8 mouse cellular contexts compared by ENCODE assay signal in genomic region chr4:135876583-135877020, GRCm38 (mm10). TPM values are rescaled to one million over a fixed set of nuclear protein-coding genes. Genes with fewer than 3 reads are reported as not detected.
DNase-seq lines count a peak whose midpoint lies in the region; ATAC-seq and TF ChIP-seq lines count a peak whose summit lies in the region.

No protein-coding gene starts in this region.

- peak overlapping the region; percentile 8; the same call in 1 of the 2 replicates for H3K4me3 ChIP-seq in forebrain, embryonic 11.5 days (ENCODE audit: low read depth, low read length)
- peak overlapping the region; percentile 38 for H3K4me3 ChIP-seq in heart, embryonic 16.5 days (ENCODE audit: low read length)
- H3K4me3 ChIP-seq in liver, embryonic 16.5 days (ENCODE audit: low read depth, low read length): peak overlapping the region; percentile 54
- H3K4me3 ChIP-seq in neural tube, embryonic 13.5 days: peak overlapping the region; percentile 13
- H3K4me3 ChIP-seq in testis, adult 2 months (ENCODE audit: control insufficient read depth, low read depth, low read length): peak overlapping the region; percentile 57

- peak; percentile 32; the same call in 1 of the 2 replicates for TF ChIP-seq POLR2A in testis, adult 2 months (IDR thresholded peaks at IDR 0.05; ENCODE audit: control insufficient read depth, low read depth, low read length)

- no peak for TF ChIP-seq CTCF in testis, adult 2 months (IDR thresholded peaks at IDR 0.05; ENCODE audit: control insufficient read depth, insufficient read depth, insufficient replicate concordance, low read depth, low read length)

- WGBS in forebrain, embryonic 11.5 days: 4% methylated on average over 16 of the region's 16 CpGs
- WGBS in heart, embryonic 16.5 days: under 1% methylated on average over 16 of the region's 16 CpGs
- WGBS in liver, embryonic 16.5 days (ENCODE audit: insufficient replicate concordance): 2% methylated on average over 16 of the region's 16 CpGs
- WGBS in neural tube, embryonic 13.5 days: 1% methylated on average over 16 of the region's 16 CpGs

- no peaks in the 10 kb centered on the region for H3K9me3 ChIP-seq in forebrain, embryonic 11.5 days (ENCODE audit: control insufficient read depth, low read length)
- no peaks in the 10 kb centered on the region for H3K9me3 ChIP-seq in heart, embryonic 16.5 days (replicated peaks; ENCODE audit: control insufficient read depth, low read length)
- no peaks in the 10 kb centered on the region for H3K9me3 ChIP-seq in liver, embryonic 16.5 days (replicated peaks; ENCODE audit: control insufficient read depth, low read length)
- no peaks in the 10 kb centered on the region for H3K9me3 ChIP-seq in neural tube, embryonic 13.5 days

- ATAC-seq in forebrain, embryonic 11.5 days (replicated peaks; ENCODE audit: low FRiP score): no peak
- peak; percentile 37 for ATAC-seq in heart, embryonic 16.5 days (replicated peaks; ENCODE audit: extremely low read depth, insufficient read depth, low FRiP score)
- no peak for ATAC-seq in liver, embryonic 16.5 days (ENCODE audit: low read depth)
- no peak for ATAC-seq in neural tube, embryonic 13.5 days (ENCODE audit: low read depth)

- peaks cover 29% of the 10 kb centered on the region for H3K4me1 ChIP-seq in forebrain, embryonic 11.5 days (replicated peaks; ENCODE audit: control insufficient read depth, insufficient read depth, low read length)
- peaks cover 35% of the 10 kb centered on the region for H3K4me1 ChIP-seq in heart, embryonic 16.5 days (ENCODE audit: control insufficient read depth, insufficient read depth, low read length)
- H3K4me1 ChIP-seq in liver, embryonic 16.5 days (ENCODE audit: control insufficient read depth, low read depth, low read length): peaks cover 37% of the 10 kb centered on the region
- H3K4me1 ChIP-seq in neural tube, embryonic 13.5 days (replicated peaks): peaks cover 45% of the 10 kb centered on the region
- peaks cover 19% of the 10 kb centered on the region for H3K4me1 ChIP-seq in testis, adult 2 months (ENCODE audit: control insufficient read depth, insufficient read depth, low read length)

- no peaks in the 10 kb centered on the region; the same call in 1 of the 2 replicates for H3K36me3 ChIP-seq in forebrain, embryonic 11.5 days (ENCODE audit: control insufficient read depth, insufficient read depth, low read length)
- peaks cover 9% of the 10 kb centered on the region; the same call in 1 of the 2 replicates for H3K36me3 ChIP-seq in heart, embryonic 16.5 days (ENCODE audit: control insufficient read depth, insufficient read depth)
- H3K36me3 ChIP-seq in liver, embryonic 16.5 days (ENCODE audit: control insufficient read depth, insufficient read depth): peaks cover 13% of the 10 kb centered on the region
- peaks cover 8% of the 10 kb centered on the region; the same call in 1 of the 2 replicates for H3K36me3 ChIP-seq in neural tube, embryonic 13.5 days
- peaks cover 3% of the 10 kb centered on the region for H3K36me3 ChIP-seq in testis, adult 2 months (ENCODE audit: control insufficient read depth, insufficient read depth, low read length)

- H3K9ac ChIP-seq in forebrain, embryonic 11.5 days (ENCODE audit: low read length): peak overlapping the region; percentile 43
- peak overlapping the region; percentile 61 for H3K9ac ChIP-seq in heart, embryonic 16.5 days (ENCODE audit: low read length)
- peak overlapping the region; percentile 59 for H3K9ac ChIP-seq in liver, embryonic 16.5 days (ENCODE audit: low read depth, low read length)
- peak overlapping the region; percentile 58 for H3K9ac ChIP-seq in neural tube, embryonic 13.5 days

- no peaks in the 10 kb centered on the region for H3K27me3 ChIP-seq in forebrain, embryonic 11.5 days (ENCODE audit: control insufficient read depth, insufficient read depth, low read length)
- no peaks in the 10 kb centered on the region for H3K27me3 ChIP-seq in heart, embryonic 16.5 days (ENCODE audit: control insufficient read depth, insufficient read depth, low read length)
- no peaks in the 10 kb centered on the region for H3K27me3 ChIP-seq in liver, embryonic 16.5 days (ENCODE audit: control insufficient read depth, insufficient read depth, low read depth, low read length)
- H3K27me3 ChIP-seq in neural tube, embryonic 13.5 days: no peaks in the 10 kb centered on the region
- no peaks in the 10 kb centered on the region for H3K27me3 ChIP-seq in testis, adult 2 months (ENCODE audit: control insufficient read depth, insufficient read depth, low read length)

- H3K27ac ChIP-seq in forebrain, embryonic 11.5 days (ENCODE audit: low read depth, low read length): peak overlapping the region; percentile 48; the same call in 1 of the 2 replicates
- H3K27ac ChIP-seq in heart, embryonic 16.5 days (ENCODE audit: low read length): peak overlapping the region; percentile 100
- H3K27ac ChIP-seq in liver, embryonic 16.5 days (ENCODE audit: low read length): peak overlapping the region; percentile 82
- peak overlapping the region; percentile 61 for H3K27ac ChIP-seq in neural tube, embryonic 13.5 days (replicated peaks)
- H3K27ac ChIP-seq in testis, adult 2 months (ENCODE audit: control insufficient read depth, insufficient read depth, low read depth, low read length): peak overlapping the region; percentile 90

- DNase-seq in CD4-positive, CD25-positive, alpha-beta regulatory T cell, adult 2 months (ENCODE audit: low read depth, low spot score): peak; percentile 95
- DNase-seq in adrenal gland, postnatal 36 days: peak; percentile 71 to 78
- peak; percentile 73 for DNase-seq in forebrain, embryonic 11.5 days (ENCODE audit: low spot score)
- DNase-seq in kidney, postnatal 25 days: peak; percentile 78 to 92

- peak overlapping the region; percentile 43 for H3K4me2 ChIP-seq in forebrain, embryonic 11.5 days (ENCODE audit: low read depth, low read length, severe bottlenecking)
- H3K4me2 ChIP-seq in heart, embryonic 16.5 days (ENCODE audit: low read depth, low read length): peak overlapping the region; percentile 62
- peak overlapping the region; percentile 75 for H3K4me2 ChIP-seq in liver, embryonic 16.5 days (ENCODE audit: low read depth, low read length)
- peak overlapping the region; percentile 53 for H3K4me2 ChIP-seq in neural tube, embryonic 13.5 days

RNA-seq across cellular contexts. Expression of gene Pnrc2, which starts 3.0 kb away (rescaled TPM):
- 100 to 1,000 TPM; 104 to 111 TPM for total RNA-seq in adrenal gland, postnatal 36 days (2021)
- 220 and 234 TPM in 2 replicates for polyA plus RNA-seq in forebrain, embryonic 11.5 days (2014; fragmentation: Nextera tagmentation; extraction: Ambion mirVana)
- 133 and 149 TPM in 2 replicates for polyA plus RNA-seq in heart, embryonic 16.5 days (2015; fragmentation: Nextera tagmentation; extraction: Ambion mirVana)
- polyA plus RNA-seq in liver, embryonic 16.5 days (2015; fragmentation: Nextera tagmentation; extraction: Ambion mirVana): 74.9 and 81.1 TPM in 2 replicates
- 109 and 122 TPM in 2 replicates for polyA plus RNA-seq in neural tube, embryonic 13.5 days (2015; fragmentation: Nextera tagmentation; extraction: Ambion mirVana)
- polyA plus RNA-seq in testis, adult 2 months (2012; rRNA removed): 6.4 and 7.4 TPM in 2 replicates

RNA-seq across cellular contexts. Expression of gene Cnr2, which starts 18.6 kb away (rescaled TPM):
- 1 to 10 TPM; 1.3 to 1.6 TPM for total RNA-seq in adrenal gland, postnatal 36 days (2021)
- 0.13 and 0.17 TPM in 2 replicates for polyA plus RNA-seq in forebrain, embryonic 11.5 days (2014; fragmentation: Nextera tagmentation; extraction: Ambion mirVana)
- polyA plus RNA-seq in heart, embryonic 16.5 days (2015; fragmentation: Nextera tagmentation; extraction: Ambion mirVana): 0.71 and 0.80 TPM in 2 replicates
- 2.9 TPM in 2 replicates for polyA plus RNA-seq in liver, embryonic 16.5 days (2015; fragmentation: Nextera tagmentation; extraction: Ambion mirVana)
- polyA plus RNA-seq in neural tube, embryonic 13.5 days (2015; fragmentation: Nextera tagmentation; extraction: Ambion mirVana): 0.12 and 0.25 TPM in 2 replicates
- polyA plus RNA-seq in testis, adult 2 months (2012; rRNA removed): 0.38 and 0.51 TPM in 2 replicates

RNA-seq across cellular contexts. Expression of gene Srsf10, which starts 21.1 kb away (rescaled TPM):
- 100 to 1,000 TPM in 1 of 2 experiments, 10 to 100 TPM in 1; 82.3 to 120 TPM for total RNA-seq in adrenal gland, postnatal 36 days (2021)
- 392 and 452 TPM in 2 replicates for polyA plus RNA-seq in forebrain, embryonic 11.5 days (2014; fragmentation: Nextera tagmentation; extraction: Ambion mirVana)
- polyA plus RNA-seq in heart, embryonic 16.5 days (2015; fragmentation: Nextera tagmentation; extraction: Ambion mirVana): 128 and 147 TPM in 2 replicates
- polyA plus RNA-seq in liver, embryonic 16.5 days (2015; fragmentation: Nextera tagmentation; extraction: Ambion mirVana): 81.8 and 90.3 TPM in 2 replicates
- polyA plus RNA-seq in neural tube, embryonic 13.5 days (2015; fragmentation: Nextera tagmentation; extraction: Ambion mirVana): 198 and 233 TPM in 2 replicates
- 72.8 and 76.8 TPM in 2 replicates for polyA plus RNA-seq in testis, adult 2 months (2012; rRNA removed)

RNA-seq across cellular contexts. Expression of gene Fuca1, which starts 43.9 kb away (rescaled TPM):
- 10 to 100 TPM; 84.1 to 87.4 TPM for total RNA-seq in adrenal gland, postnatal 36 days (2021)
- polyA plus RNA-seq in forebrain, embryonic 11.5 days (2014; fragmentation: Nextera tagmentation; extraction: Ambion mirVana): 42.3 and 49.2 TPM in 2 replicates
- 50.7 and 52.8 TPM in 2 replicates for polyA plus RNA-seq in heart, embryonic 16.5 days (2015; fragmentation: Nextera tagmentation; extraction: Ambion mirVana)
- polyA plus RNA-seq in liver, embryonic 16.5 days (2015; fragmentation: Nextera tagmentation; extraction: Ambion mirVana): 22.7 and 28.0 TPM in 2 replicates
- polyA plus RNA-seq in neural tube, embryonic 13.5 days (2015; fragmentation: Nextera tagmentation; extraction: Ambion mirVana): 53.8 and 63.6 TPM in 2 replicates
- 76.9 and 84.0 TPM in 2 replicates for polyA plus RNA-seq in testis, adult 2 months (2012; rRNA removed)

Comparison
In these comparisons a context has a peak if more than half of its experiments do, and no peak if none do; other contexts are left out.
1. H3K27ac ChIP-seq: peak in every context shown above with its lines; median percentile 100 in heart, embryonic 16.5 days; 90 in testis, adult 2 months; 82 in liver, embryonic 16.5 days; 61 in neural tube, embryonic 13.5 days; 48 in forebrain, embryonic 11.5 days.